Mouse (Mus musculus) central nervous system, embryonic 14 days (tissue): ENCODE results near the gene Emc6. TPM values are rescaled to one million over a fixed set of nuclear protein-coding genes. Genes with fewer than 3 reads are reported as not detected.

Experiments
- polyA plus RNA-seq: library from polyadenylated mRNA; depleted of rRNA; stranded (reverse); fragments of >200 nt; gene quantifications from 2 replicates; pipeline ENCODE4 v1.2.3, GENCODE M21; 2012; rRNA removed

The Emc6 gene
- 74.7 and 81.5 TPM in 2 replicates for polyA plus RNA-seq

GRCm38 (mm10) chr11:73176608-73177508, at the start of gene Emc6, which contains the start of gene Tax1bp3:
Gene Emc6, minus strand, starts transcription at chr11:73177037.
Gene Tax1bp3, plus strand, starts transcription at chr11:73177083.

GRCm38 (mm10) chr11:73199230-73199712, 22.4 kb upstream of the Emc6 start, which contains the start of gene Shpk:
Gene Shpk, plus strand, starts transcription at chr11:73199460.

GRCm38 (mm10) chr11:73198603-73199229, 21.9 kb upstream of the Emc6 start, which contains the start of gene Ctns:
Gene Ctns, minus strand, starts transcription at chr11:73199042.

GRCm38 (mm10) chr11:73159957-73160810, 16.7 kb downstream of the Emc6 start, which contains the start of gene P2rx5:
Gene P2rx5, plus strand, starts transcription at chr11:73160421.

GRCm38 (mm10) chr11:73137591-73138501, 39.0 kb downstream of the Emc6 start, which contains the start of gene Haspin:
Gene Haspin, minus strand, starts transcription at chr11:73138294.

Other genes with a start within 250 kb of the Emc6 start
- gene Atp2a3, start 215.9 kb downstream of the Emc6 start, polyA plus RNA-seq: 1.2 and 1.8 TPM in 2 replicates
- 0.36 and 0.37 TPM in 2 replicates for gene P2rx1, start 177.9 kb downstream of the Emc6 start, polyA plus RNA-seq
- gene Camkk1, start 158.0 kb downstream of the Emc6 start, polyA plus RNA-seq: 18.1 and 18.8 TPM in 2 replicates
- 7.7 and 7.8 TPM in 2 replicates for gene Ncbp3, start 129.3 kb downstream of the Emc6 start, polyA plus RNA-seq
- gene Itgae, start 86.5 kb downstream of the Emc6 start, polyA plus RNA-seq: 0.09 and 0.15 TPM in 2 replicates
- gene Haspin, start 38.7 kb downstream of the Emc6 start, polyA plus RNA-seq: 2.8 and 3.5 TPM in 2 replicates
- gene P2rx5, start 16.6 kb downstream of the Emc6 start, polyA plus RNA-seq: 0.66 and 0.79 TPM in 2 replicates
- gene Tax1bp3, start within 50 bp of the Emc6 start, polyA plus RNA-seq: 87.3 and 87.6 TPM in 2 replicates
- 22.7 and 24.8 TPM in 2 replicates for gene Ctns, start 22.0 kb upstream of the Emc6 start, polyA plus RNA-seq
- gene Shpk, start 22.4 kb upstream of the Emc6 start, polyA plus RNA-seq: 1.7 and 2.3 TPM in 2 replicates
- gene Trpv1, start 57.3 kb upstream of the Emc6 start, polyA plus RNA-seq: 0.58 and 1.4 TPM in 2 replicates
- 0.14 and 0.25 TPM in 2 replicates for gene Trpv3, start 90.4 kb upstream of the Emc6 start, polyA plus RNA-seq
- 0.92 and 1.2 TPM in 2 replicates for gene Aspa, start 152.6 kb upstream of the Emc6 start, polyA plus RNA-seq
- gene Gm49340, start 152.7 kb upstream of the Emc6 start, polyA plus RNA-seq: not detected in 2 replicates
- 0.13 TPM in 1 of 2 replicates, not detected in the other for gene Spata22, start 152.7 kb upstream of the Emc6 start, polyA plus RNA-seq
- gene Olfr20, start 173.7 kb upstream of the Emc6 start, polyA plus RNA-seq: not detected in 2 replicates
- gene Olfr376, start 194.2 kb upstream of the Emc6 start, polyA plus RNA-seq: not detected in 2 replicates
- gene Olfr1, start 222.6 kb upstream of the Emc6 start, polyA plus RNA-seq: not detected in 2 replicates